Mouse (Mus musculus) bone marrow, adult 2 months (tissue): ENCODE results near the gene Grid1.

Experiments
- CTCF ChIP-seq: fragments of 200-500 bp; IDR thresholded peaks from 2 replicates; pipeline ENCODE4 v1.5.1; 2011; ENCODE audit warnings: low read length, control low read depth; ENCODE audit not compliant: control insufficient read depth, insufficient read depth
- POLR2A ChIP-seq: fragments of 200-500 bp; IDR thresholded peaks from 2 replicates; pipeline ENCODE4 v1.6.1; 2011; ENCODE audit warnings: low read depth, mild to moderate bottlenecking, control low read depth, low read length, borderline replicate concordance; ENCODE audit not compliant: control insufficient read depth

DNA sequence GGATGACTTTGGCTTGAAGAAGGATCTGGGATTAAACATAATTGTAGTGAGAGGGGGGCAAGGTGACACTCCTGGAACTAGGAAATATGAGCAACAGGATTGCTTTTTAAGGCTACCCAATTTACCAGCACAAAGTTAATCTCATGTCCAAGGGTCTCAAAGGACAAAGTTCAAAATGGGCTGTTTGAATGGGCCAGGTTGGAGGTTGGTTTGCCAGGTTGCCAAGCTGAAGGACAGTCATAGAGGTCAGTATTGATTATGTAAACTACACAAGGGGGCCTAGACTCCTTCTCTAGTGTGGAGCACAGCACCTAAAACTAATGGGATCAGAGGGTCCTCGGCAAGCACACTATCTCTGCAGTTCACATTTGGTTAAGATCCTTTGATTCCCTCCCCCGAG, 300.2 kb downstream of the Grid1 start:
- no peak for TF ChIP-seq CTCF
- TF ChIP-seq POLR2A = no peak
